Mouse (Mus musculus) heart, embryonic 14.5 days (tissue): ENCODE results near the gene Ccdc117. TPM values are rescaled to one million over a fixed set of nuclear protein-coding genes. Genes with fewer than 3 reads are reported as not detected.
"Not testable (repeated sequence)": the region's sequence is repeated elsewhere in the genome, so short reads cannot be mapped to it uniquely, and the experiment has no call there.

ENCODE experiments used
- ATAC-seq: fragments of 200-750 bp; cut with Nextera tagmentation; 2 replicates; pipeline ENCODE4 v1.8.0; 2017; ENCODE audit warnings: low read depth, moderate TSS enrichment; ENCODE audit not compliant: insufficient number of reproducible peaks, insufficient read depth, low FRiP score
- H3K27ac ChIP-seq, 2 experiments: fragments of 200-500 bp in 1 of 2; fragments of 300-500 bp in 1 of 2; sonication (generic) in 1 of 2; replicated peaks in 1 of 2; 2 replicates each; pipeline ENCODE4 v1.5.1; 2012 to 2014; ENCODE audit warnings: low read depth in 2 of 2, low read length in 2 of 2, control low read depth in 1 of 2, mild to moderate bottlenecking in 1 of 2, mixed read lengths in 1 of 2; ENCODE audit not compliant: control insufficient read depth in 1 of 2, insufficient read depth in 1 of 2
- H3K27me3 ChIP-seq: fragments of 300-500 bp; sonication (generic); 2 replicates; pipeline ENCODE4 v1.6.1; 2014; ENCODE audit warnings: mild to moderate bottlenecking, low read length, control low read depth; ENCODE audit not compliant: control insufficient read depth, insufficient read depth
- H3K36me3 ChIP-seq: fragments of 300-500 bp; sonication (generic); 2 replicates; pipeline ENCODE4 v1.6.1; 2014; ENCODE audit warnings: mild to moderate bottlenecking, control low read depth, low read length, mixed read lengths; ENCODE audit not compliant: control insufficient read depth, insufficient read depth
- H3K4me1 ChIP-seq, 2 experiments: fragments of 200-500 bp in 1 of 2; fragments of 300-500 bp in 1 of 2; sonication (generic) in 1 of 2; 2 replicates each; pipeline ENCODE4 v1.6.1; 2012 to 2014; ENCODE audit warnings: low read length in 2 of 2, control low read depth in 1 of 2, mixed read lengths in 1 of 2; ENCODE audit not compliant: control insufficient read depth in 2 of 2, insufficient read depth in 2 of 2
- H3K4me2 ChIP-seq: fragments of 300-500 bp; sonication (generic); 2 replicates; pipeline ENCODE4 v1.6.1; 2014; ENCODE audit warnings: mild to moderate bottlenecking, low read length
- H3K4me3 ChIP-seq, 2 experiments: fragments of 200-500 bp in 1 of 2; fragments of 300-500 bp in 1 of 2; sonication (generic) in 1 of 2; 2 replicates each; pipeline ENCODE4 v1.5.1; 2012 to 2014; ENCODE audit warnings: low read length in 2 of 2, mild to moderate bottlenecking in 2 of 2, control low read depth in 1 of 2, low read depth in 1 of 2, moderate library complexity in 1 of 2; ENCODE audit not compliant: control insufficient read depth in 1 of 2, insufficient read depth in 1 of 2
- H3K9ac ChIP-seq: fragments of 300-500 bp; sonication (generic); 2 replicates; pipeline ENCODE4 v1.6.1; 2014; ENCODE audit warnings: mild to moderate bottlenecking, low read length
- H3K9me3 ChIP-seq: fragments of 300-500 bp; sonication (generic); 2 replicates; pipeline ENCODE4 v1.6.1; 2016; ENCODE audit warnings: low read length, control low read depth; ENCODE audit not compliant: control insufficient read depth
- WGBS: fragments of 180-500 bp; shearing (Covaris S2); extraction: QIAGEN DNeasy Blood & Tissue Kit; methylation state at CpG from one replicate; pipeline ENCODE4 v1.1.7; 2014; 5-methylcytosine and 5-hydroxymethylcytosine counted together
- polyA plus RNA-seq: library from polyadenylated mRNA; unstranded; fragments of >200 nt; fragmentation: Nextera tagmentation; extraction: Ambion mirVana; gene quantifications from 2 replicates; pipeline ENCODE4 v1.2.1, GENCODE M21; 2014

Gene Ccdc117
- polyA plus RNA-seq, 1 experiment from 2014 or later: 12.5 TPM

GRCm38 (mm10) chr11:5515655-5516054 lies 26.3 kb downstream of the Ccdc117 start:
- WGBS: 74% methylated on average over 6 of the region's 6 CpGs

GRCm38 (mm10) chr11:5515196-5515595 lies 26.8 kb downstream of the Ccdc117 start:
- Histone ChIP-seq H3K9me3 (no peaks in the 10 kb centered on the region), H3K4me1 (peaks cover 0 to 6% of the 10 kb centered on the region in 2 experiments; a peak in 2 of 4 replicates), H3K4me2 (no peak overlapping the region), H3K9ac (no peak overlapping the region), H3K4me3 (no peak overlapping the region), H3K27me3 (no peaks in the 10 kb centered on the region), H3K27ac (no peak overlapping the region), H3K36me3 (no peaks in the 10 kb centered on the region)
- ATAC-seq: no peak
- WGBS: 71% methylated on average over 6 of the region's 6 CpGs

More at GRCm38 (mm10) chr11:5515655-5516054, 26.3 kb downstream of the Ccdc117 start:
- H3K4me3 ChIP-seq: no peak overlapping the region
- H3K4me1 ChIP-seq: peaks cover 0 to 7% of the 10 kb centered on the region in 2 experiments; a peak in 2 of 4 replicates
- no peaks in the 10 kb centered on the region for H3K36me3 ChIP-seq
- no peaks in the 10 kb centered on the region for H3K9me3 ChIP-seq
- H3K9ac ChIP-seq: no peak overlapping the region
- H3K4me2 ChIP-seq: no peak overlapping the region
- ATAC-seq: no peak
- H3K27me3 ChIP-seq: no peaks in the 10 kb centered on the region
- no peak overlapping the region for H3K27ac ChIP-seq

DNA sequence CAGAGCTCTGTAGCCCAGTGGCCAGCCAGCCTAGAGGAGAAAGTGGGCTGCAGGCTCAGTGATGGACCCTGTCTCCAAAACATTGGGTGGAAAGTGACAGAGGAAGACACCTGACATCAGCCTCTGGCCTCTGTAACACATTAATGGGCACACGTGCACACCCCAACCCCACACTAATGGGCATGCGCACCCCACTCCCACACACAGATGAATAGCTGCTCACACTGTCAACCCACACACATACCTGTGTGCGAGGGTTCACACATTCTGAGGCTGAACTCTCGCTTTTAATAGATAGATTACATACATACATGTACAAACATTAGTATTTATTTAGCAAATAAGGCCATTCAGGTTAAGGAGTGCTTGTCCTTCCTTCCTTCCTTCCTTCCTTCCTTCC lies 27.9 kb downstream of the Ccdc117 start:
- Histone ChIP-seq H3K4me2 (no peak overlapping the region), H3K27me3 (no peaks in the 10 kb centered on the region), H3K4me3 (no peak overlapping the region), H3K27ac (no peak overlapping the region), H3K9ac (no peak overlapping the region), H3K36me3 (no peaks in the 10 kb centered on the region), H3K9me3 (no peaks in the 10 kb centered on the region), H3K4me1 (peaks cover 0 to 4% of the 10 kb centered on the region in 2 experiments; a peak in 1 of 4 replicates)
- WGBS: 78% methylated on average over 4 of the region's 4 CpGs
- no peak for ATAC-seq

GRCm38 (mm10) chr11:5512961-5513360 lies 29.0 kb downstream of the Ccdc117 start:
- Histone ChIP-seq H3K4me1 (peaks cover 0 to 4% of the 10 kb centered on the region in 2 experiments; a peak in 1 of 4 replicates), H3K36me3 (no peaks in the 10 kb centered on the region), H3K9ac (no peak overlapping the region), H3K27me3 (no peaks in the 10 kb centered on the region), H3K4me2 (no peak overlapping the region), H3K4me3 (no peak overlapping the region), H3K9me3 (no peaks in the 10 kb centered on the region), H3K27ac (no peak overlapping the region)
- 85% methylated on average over 8 of the region's 8 CpGs for WGBS
- no peak for ATAC-seq

- Histone ChIP-seq H3K36me3 (no peaks in the 10 kb centered on the region), H3K27ac (no peak overlapping the region), H3K4me2 (no peak overlapping the region), H3K9ac (no peak overlapping the region), H3K9me3 (no peaks in the 10 kb centered on the region), H3K4me1 (peaks cover 0 to 4% of the 10 kb centered on the region in 2 experiments; a peak in 1 of 4 replicates), H3K4me3 (no peak overlapping the region), H3K27me3 (no peaks in the 10 kb centered on the region)
- ATAC-seq: no peak
- 71% methylated on average over 12 of the region's 12 CpGs for WGBS
Observed at GRCm38 (mm10) chr11:5512099-5512725, 29.8 kb downstream of the Ccdc117 start.

GRCm38 (mm10) chr11:5510686-5511085 lies 31.3 kb downstream of the Ccdc117 start:
- H3K27me3 ChIP-seq: not testable (repeated sequence)

GRCm38 (mm10) chr11:5510099-5510391 lies 31.9 kb downstream of the Ccdc117 start:
- WGBS: 46% methylated on average over 5 of the region's 5 CpGs
- no peaks in the 10 kb centered on the region for H3K36me3 ChIP-seq
- no peaks in the 10 kb centered on the region for H3K9me3 ChIP-seq
- no peak overlapping the region for H3K27ac ChIP-seq
- no peak overlapping the region for H3K4me2 ChIP-seq
- no peak overlapping the region for H3K4me3 ChIP-seq
- no peaks in the 10 kb centered on the region for H3K27me3 ChIP-seq
- no peak overlapping the region for H3K9ac ChIP-seq
- ATAC-seq: no peak
- peaks cover 0 to 10% of the 10 kb centered on the region in 2 experiments; a peak in 2 of 4 replicates for H3K4me1 ChIP-seq

More at GRCm38 (mm10) chr11:5510686-5511085, 31.3 kb downstream of the Ccdc117 start:
- not testable (repeated sequence) for H3K27ac ChIP-seq, H3K36me3 ChIP-seq, H3K4me3 ChIP-seq, H3K9ac ChIP-seq, H3K4me1 ChIP-seq, H3K4me2 ChIP-seq, ATAC-seq, H3K9me3 ChIP-seq
- WGBS: no CpG with 5 or more reads among the region's 2 CpGs
